Mouse (Mus musculus) embryonic facial prominence, embryonic 14.5 days (tissue): ENCODE data around the gene Gstt4. TPM values are rescaled to one million over a fixed set of nuclear protein-coding genes. Genes with fewer than 3 reads are reported as not detected.
"Not testable (repeated sequence)": the region's sequence is repeated elsewhere in the genome, so short reads cannot be mapped to it uniquely, and the experiment has no call there.

ENCODE experiments used
- ATAC-seq: fragments of 200-750 bp; cut with Nextera tagmentation; 2 replicates; pipeline ENCODE4 v1.8.0; 2017; ENCODE audit warnings: low read depth, moderate number of reproducible peaks, moderate TSS enrichment
- DNase-seq: peaks from one replicate; pipeline ENCODE4 v3.0.0-alpha.2; 2015; ENCODE audit warnings: low spot score
- H3K27ac ChIP-seq: fragments of 300-500 bp; sonication (generic); replicated peaks from 2 replicates; pipeline ENCODE4 v1.5.1; 2014; ENCODE audit warnings: low read depth, mild to moderate bottlenecking, low read length, moderate library complexity
- H3K27me3 ChIP-seq: fragments of 300-500 bp; sonication (generic); replicated peaks from 2 replicates; pipeline ENCODE4 v1.6.1; 2014; ENCODE audit warnings: low read length; ENCODE audit not compliant: control insufficient read depth, insufficient read depth
- H3K36me3 ChIP-seq: fragments of 300-500 bp; sonication (generic); 2 replicates; pipeline ENCODE4 v1.6.1; 2014; ENCODE audit warnings: low read length, mixed read lengths; ENCODE audit not compliant: control insufficient read depth, insufficient read depth
- H3K4me1 ChIP-seq: fragments of 300-500 bp; sonication (generic); 2 replicates; pipeline ENCODE4 v1.6.1; 2014; ENCODE audit warnings: antibody characterized with exemption, low read length; ENCODE audit not compliant: control insufficient read depth, insufficient read depth
- H3K4me2 ChIP-seq: fragments of 300-500 bp; sonication (generic); 2 replicates; pipeline ENCODE4 v1.6.1; 2014; ENCODE audit warnings: low read depth, mild to moderate bottlenecking, low read length, moderate library complexity, mixed read lengths
- H3K4me3 ChIP-seq: fragments of 300-500 bp; sonication (generic); 2 replicates; pipeline ENCODE4 v1.5.1; 2014; ENCODE audit warnings: low read depth, mild to moderate bottlenecking, low read length
- H3K9ac ChIP-seq: fragments of 300-500 bp; sonication (generic); 2 replicates; pipeline ENCODE4 v1.6.1; 2014; ENCODE audit warnings: low read depth, mild to moderate bottlenecking, low read length, moderate library complexity, mixed read lengths
- H3K9me3 ChIP-seq: fragments of 300-500 bp; sonication (generic); 2 replicates; pipeline ENCODE4 v1.6.1; 2016; ENCODE audit warnings: low read length; ENCODE audit not compliant: control insufficient read depth
- WGBS: fragments of 180-500 bp; shearing (Covaris S2); extraction: QIAGEN DNeasy Blood & Tissue Kit; methylation state at CpG from one replicate; pipeline ENCODE4 v1.1.7; 2014; 5-methylcytosine and 5-hydroxymethylcytosine counted together
- polyA plus RNA-seq: library from polyadenylated mRNA; unstranded; fragments of >200 nt; fragmentation: Nextera tagmentation; extraction: Ambion mirVana; gene quantifications from 2 replicates; pipeline ENCODE4 v1.2.1, GENCODE M21; 2014

Gstt4 gene
- polyA plus RNA-seq, 1 experiment from 2014 or later = not detected

- Histone ChIP-seq H3K4me1 (no peaks in the 10 kb centered on the region), H3K27me3 (no peaks in the 10 kb centered on the region), H3K4me2 (no peak overlapping the region), H3K27ac (no peak overlapping the region), H3K9ac (no peak overlapping the region), H3K9me3 (no peaks in the 10 kb centered on the region), H3K4me3 (no peak overlapping the region), H3K36me3 (no peaks in the 10 kb centered on the region)
- ATAC-seq (no peak), DNase-seq (no peak)
- WGBS = 82% methylated on average over 6 of the region's 6 CpGs
Observed at GRCm38 (mm10) chr10:75845306-75845930, 23.1 kb upstream of the Gstt4 start.

GRCm38 (mm10) chr10:75844800-75845199 is 22.5 kb upstream of the Gstt4 start:
- no peak overlapping the region for H3K9ac ChIP-seq
- no peaks in the 10 kb centered on the region for H3K9me3 ChIP-seq
- ATAC-seq (no peak), DNase-seq (no peak)
- no peak overlapping the region for H3K27ac ChIP-seq
- 57% methylated on average over 1 of the region's 1 CpGs for whole genome bisulfite sequencing
- H3K36me3 ChIP-seq = no peaks in the 10 kb centered on the region
- H3K4me1 ChIP-seq = no peaks in the 10 kb centered on the region
- no peak overlapping the region for H3K4me2 ChIP-seq
- no peak overlapping the region for H3K4me3 ChIP-seq
- H3K27me3 ChIP-seq = no peaks in the 10 kb centered on the region

- not testable (repeated sequence) for H3K36me3 ChIP-seq, ATAC-seq, H3K4me2 ChIP-seq, DNase-seq, H3K4me1 ChIP-seq, H3K27ac ChIP-seq, H3K9ac ChIP-seq, H3K27me3 ChIP-seq, H3K4me3 ChIP-seq, H3K9me3 ChIP-seq
- WGBS = 76% methylated on average over 6 of the region's 6 CpGs
Observed at GRCm38 (mm10) chr10:75843898-75844297, 21.6 kb upstream of the Gstt4 start.

- H3K27me3 ChIP-seq = peaks cover 7% of the 10 kb centered on the region; the same call in 1 of the 2 replicates
Observed at GRCm38 (mm10) chr10:75839092-75839491, 16.7 kb upstream of the Gstt4 start.

GRCm38 (mm10) chr10:75837248-75837759 is 15.0 kb upstream of the Gstt4 start, which contains the start of gene Gstt2:
Gene Gstt2 (minus strand): TSS chr10:75837424.
- Histone ChIP-seq H3K4me3 (peak within 1 kb of the TSS; percentile 46), H3K27ac (peak within 1 kb of the TSS; percentile 91), H3K9me3 (no peaks in the 10 kb centered on the region), H3K27me3 (peaks cover 8% of the 10 kb centered on the region; the same call in 1 of the 2 replicates), H3K4me1 (peaks cover 36% of the 10 kb centered on the region), H3K4me2 (peak within 1 kb of the TSS; percentile 68), H3K36me3 (no peaks in the 10 kb centered on the region), H3K9ac (peak within 1 kb of the TSS; percentile 73)
- WGBS = under 1% methylated on average over 21 of the region's 21 CpGs
- ATAC-seq (peak; percentile 91), DNase-seq (peak; percentile 97)

More at GRCm38 (mm10) chr10:75839092-75839491, 16.7 kb upstream of the Gstt4 start:
- no peak overlapping the region for H3K4me2 ChIP-seq
- H3K27ac ChIP-seq = no peak overlapping the region
- DNase-seq (no peak), ATAC-seq (no peak)
- H3K4me1 ChIP-seq = peaks cover 28% of the 10 kb centered on the region
- H3K9ac ChIP-seq = no peak overlapping the region
- H3K4me3 ChIP-seq = no peak overlapping the region
- H3K9me3 ChIP-seq = no peaks in the 10 kb centered on the region
- H3K36me3 ChIP-seq = no peaks in the 10 kb centered on the region
- 84% methylated on average over 10 of the region's 10 CpGs for WGBS

GRCm38 (mm10) chr10:75835761-75836531 is 13.6 kb upstream of the Gstt4 start:
- Histone ChIP-seq H3K4me3 (peak overlapping the region; percentile 42; the same call in 1 of the 2 replicates), H3K27ac (no peak overlapping the region), H3K27me3 (peaks cover 8% of the 10 kb centered on the region; the same call in 1 of the 2 replicates), H3K9me3 (no peaks in the 10 kb centered on the region), H3K36me3 (no peaks in the 10 kb centered on the region), H3K9ac (peak overlapping the region; percentile 44; the same call in 1 of the 2 replicates), H3K4me1 (peaks cover 36% of the 10 kb centered on the region), H3K4me2 (peak overlapping the region; percentile 72)
- ATAC-seq (no peak; the same call in 1 of the 2 replicates), DNase-seq (peak; percentile 45)
- 23% methylated on average over 9 of the region's 10 CpGs for WGBS

GRCm38 (mm10) chr10:75835307-75835706 is 13.0 kb upstream of the Gstt4 start:
- peak; percentile 61 for DNase-seq
- no peak overlapping the region for H3K27ac ChIP-seq

GRCm38 (mm10) chr10:75834721-75835120 is 12.4 kb upstream of the Gstt4 start:
- Histone ChIP-seq H3K27ac (no peak overlapping the region), H3K4me1 (peaks cover 36% of the 10 kb centered on the region)
- DNase-seq = no peak

More at GRCm38 (mm10) chr10:75835307-75835706, 13.0 kb upstream of the Gstt4 start:
- H3K4me1 ChIP-seq = peaks cover 36% of the 10 kb centered on the region
- peak overlapping the region; percentile 42 for H3K4me3 ChIP-seq
- no peak; the same call in 1 of the 2 replicates for ATAC-seq
- peak overlapping the region; percentile 72 for H3K4me2 ChIP-seq
- under 1% methylated on average over 10 of the region's 10 CpGs for WGBS
- no peaks in the 10 kb centered on the region for H3K36me3 ChIP-seq
- no peaks in the 10 kb centered on the region for H3K9me3 ChIP-seq
- H3K9ac ChIP-seq = peak overlapping the region; percentile 44
- peaks cover 8% of the 10 kb centered on the region; the same call in 1 of the 2 replicates for H3K27me3 ChIP-seq

More at GRCm38 (mm10) chr10:75834721-75835120, 12.4 kb upstream of the Gstt4 start:
- H3K4me3 ChIP-seq = peak overlapping the region; percentile 42
- H3K4me2 ChIP-seq = peak overlapping the region; percentile 72
- peaks cover 8% of the 10 kb centered on the region; the same call in 1 of the 2 replicates for H3K27me3 ChIP-seq
- H3K9me3 ChIP-seq = no peaks in the 10 kb centered on the region
- ATAC-seq = no peak
- H3K9ac ChIP-seq = peak overlapping the region; percentile 60
- H3K36me3 ChIP-seq = no peaks in the 10 kb centered on the region
- 4% methylated on average over 9 of the region's 9 CpGs for WGBS
